Mouse (Mus musculus) liver, embryonic 14.5 days (tissue): ENCODE measurements around the gene Alb.

Experiments used
- CTCF ChIP-seq: IDR thresholded peaks from 2 replicates; pipeline ENCODE4 v1.5.1; 2016; ENCODE audit warnings: antibody characterized with exemption, low read depth, control low read depth
- EP300 ChIP-seq: IDR thresholded peaks from 2 replicates; pipeline ENCODE4 v1.6.1; 2016; ENCODE audit warnings: antibody characterized with exemption, low read depth

DNA sequence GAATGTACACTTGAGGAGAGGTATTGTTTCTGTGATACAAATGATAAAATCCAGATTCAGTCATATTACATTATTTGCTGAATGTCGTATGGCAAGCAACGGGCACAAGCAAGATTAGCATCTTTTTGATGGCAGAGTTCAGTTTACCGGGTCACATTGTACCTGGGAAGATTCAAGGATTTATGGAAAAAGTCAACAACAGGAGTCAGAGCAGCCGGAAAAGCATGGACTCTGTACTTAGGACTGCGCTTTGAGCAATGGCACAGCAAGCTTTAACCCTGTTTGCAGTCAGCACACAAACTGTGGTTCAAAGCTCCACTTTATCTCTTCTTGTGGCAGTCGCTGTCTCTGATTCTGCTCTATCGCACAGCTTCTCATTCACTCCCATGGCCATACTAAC, 24.9 kb downstream of the Alb start:
- no peak for TF ChIP-seq CTCF
- TF ChIP-seq EP300, result no peak
